Mouse (Mus musculus): ENCODE data around the gene Vill.

The Vill gene

GRCm38 (mm10) chr9:119080040-119080675 is 27.6 kb downstream of the Vill start:
- no peak for DNase-seq (ENCODE audit: low spot score in 2 of 2)

GRCm38 (mm10) chr9:119082039-119082438 is 29.5 kb downstream of the Vill start:
- no peak for DNase-seq (ENCODE audit: low spot score in 2 of 2)

- no peak for DNase-seq (ENCODE audit: low spot score in 2 of 2)
These were observed 30.3 kb downstream of the Vill start for GRCm38 (mm10) chr9:119082656-119083430.

GRCm38 (mm10) chr9:119083966-119084365 is 31.4 kb downstream of the Vill start:
- no peak for DNase-seq (ENCODE audit: low spot score in 2 of 2)

GRCm38 (mm10) chr9:119086451-119086850 is 33.9 kb downstream of the Vill start:
- no peak for DNase-seq (ENCODE audit: low spot score in 2 of 2)

- no peak for DNase-seq (ENCODE audit: low spot score in 2 of 2)
These were observed 34.7 kb downstream of the Vill start for GRCm38 (mm10) chr9:119087309-119087708.

- DNase-seq (ENCODE audit: low spot score in 2 of 2) = peak; percentile 95 to 96
These were observed 35.7 kb downstream of the Vill start for GRCm38 (mm10) chr9:119088148-119088801.

GRCm38 (mm10) chr9:119089437-119089836 is 36.9 kb downstream of the Vill start:
- no peak for DNase-seq (ENCODE audit: low spot score in 2 of 2)

GRCm38 (mm10) chr9:119090462-119090861 is 37.9 kb downstream of the Vill start:
- DNase-seq (ENCODE audit: low spot score in 2 of 2) = no peak

- peak; percentile 60 to 76 for DNase-seq (ENCODE audit: low spot score in 2 of 2)
These were observed 39.2 kb downstream of the Vill start for GRCm38 (mm10) chr9:119091581-119092310.

- DNase-seq (ENCODE audit: low spot score in 2 of 2) = peak; percentile 55 to 65
These were observed 40.2 kb downstream of the Vill start for GRCm38 (mm10) chr9:119092473-119093418.

- peak; percentile 77 to 91 for DNase-seq (ENCODE audit: low spot score in 2 of 2)
These were observed 41.1 kb downstream of the Vill start, which contains the start of gene Plcd1 for GRCm38 (mm10) chr9:119093419-119094295. Gene Plcd1 (minus strand): TSS chr9:119093502.

GRCm38 (mm10) chr9:119094462-119095109 is 42.0 kb downstream of the Vill start:
- DNase-seq (ENCODE audit: low spot score in 2 of 2) = no peak

- DNase-seq (ENCODE audit: low spot score in 2 of 2) = no peak
These were observed 47.8 kb downstream of the Vill start for GRCm38 (mm10) chr9:119100177-119100898.

GRCm38 (mm10) chr9:119101992-119102782 is 49.6 kb downstream of the Vill start, which contains the start of gene Dlec1:
Gene Dlec1 (plus strand): TSS chr9:119102478.
- peak; percentile 53 to 72 for DNase-seq (ENCODE audit: low spot score in 2 of 2)

GRCm38 (mm10) chr9:119102783-119103113 is 50.2 kb downstream of the Vill start:
- no peak for DNase-seq (ENCODE audit: low spot score in 2 of 2)

GRCm38 (mm10) chr9:119107566-119107965 is 55.0 kb downstream of the Vill start:
- no peak for DNase-seq (ENCODE audit: low spot score in 2 of 2)
